Mouse (Mus musculus) spleen, adult 10 weeks (tissue): ENCODE measurements around the gene Hmga2. TPM values are rescaled to one million over a fixed set of nuclear protein-coding genes. Genes with fewer than 3 reads are reported as not detected.

Experiments used
- polyA plus RNA-seq: library from polyadenylated mRNA; stranded (reverse); fragments of 350-450 nt; fragmentation: Illumina TruSeq; extraction: RNeasy Lipid Tissue Mini Kit (QIAGEN cat#74804); gene quantifications from one replicate; pipeline ENCODE4 v1.2.3, GENCODE M21; 2015; ENCODE audit warnings: low replicate concordance; ENCODE audit not compliant: insufficient read depth

The Hmga2 gene
- not detected for polyA plus RNA-seq

DNA sequence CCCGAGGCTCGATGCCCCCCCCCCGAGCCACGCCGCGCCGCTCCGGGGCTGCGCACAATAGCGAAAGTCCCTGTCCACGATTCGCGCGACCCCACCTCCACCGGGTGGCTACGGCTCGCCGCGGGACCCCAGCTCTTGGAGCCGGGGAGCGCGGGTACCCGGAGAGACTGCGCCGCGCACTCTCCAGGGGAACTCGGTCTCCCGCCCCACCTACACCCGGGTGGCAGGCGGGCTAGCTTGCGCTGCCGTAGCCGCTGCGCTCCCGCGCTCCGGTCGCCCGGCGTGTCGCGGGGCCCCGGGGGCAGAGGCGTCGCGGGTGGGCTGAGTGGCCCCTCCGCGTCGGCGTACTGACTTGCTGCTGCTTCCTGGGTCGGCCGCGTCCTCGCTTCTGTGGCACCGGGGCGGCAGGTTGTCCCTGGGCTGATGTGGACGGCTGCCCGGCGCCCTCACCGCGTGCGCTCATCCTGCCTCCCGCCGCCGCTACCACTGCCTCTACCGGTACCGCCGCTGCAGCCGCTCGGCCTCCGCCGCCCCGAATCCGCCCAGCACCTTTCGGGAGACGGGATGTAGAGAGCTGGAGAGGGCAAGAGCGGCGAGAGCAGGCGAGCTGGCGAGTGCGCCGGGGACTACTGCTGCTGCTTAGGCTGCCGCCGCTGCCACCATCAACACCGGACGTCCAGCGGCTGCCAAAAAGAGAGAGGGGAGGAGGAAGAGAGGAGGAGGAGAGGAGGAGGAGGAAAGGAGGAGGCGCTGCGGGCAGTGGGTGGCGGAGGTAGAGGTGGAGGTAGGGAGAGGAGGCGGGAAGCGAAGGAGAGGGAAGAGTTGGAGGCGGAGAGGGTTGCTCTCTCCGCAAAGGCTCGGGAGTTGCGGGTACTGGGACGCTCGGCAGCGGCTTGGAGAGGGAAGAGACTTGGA lies at the start of gene Hmga2:
TSS of gene Hmga2 (minus strand) at position 869 of the 915 bp plus-strand sequence.

Other genes with a start within 250 kb of the Hmga2 start
- 47.6 TPM for gene Llph, start 249.4 kb downstream of the Hmga2 start, polyA plus RNA-seq